Mouse (Mus musculus) kidney, embryonic 15.5 days (tissue): ENCODE results near the gene Zfp169. TPM values are rescaled to one million over a fixed set of nuclear protein-coding genes. Genes with fewer than 3 reads are reported as not detected.
A peak's percentile ranks its signal among the peaks of the same experiment; 100 is the strongest.
"Not testable (repeated sequence)": the region's sequence is repeated elsewhere in the genome, so short reads cannot be mapped to it uniquely, and the experiment has no call there.

Experiments used
- ATAC-seq: fragments of 200-750 bp; cut with Nextera tagmentation; replicated peaks from 2 replicates; pipeline ENCODE4 v1.8.0; 2017; ENCODE audit warnings: moderate TSS enrichment; ENCODE audit not compliant: low FRiP score
- H3K27ac ChIP-seq: fragments of 300-500 bp; sonication (generic); 2 replicates; pipeline ENCODE4 v1.5.1; 2015; ENCODE audit warnings: mild to moderate bottlenecking, inconsistent platforms
- H3K27me3 ChIP-seq: fragments of 300-500 bp; sonication (generic); 2 replicates; pipeline ENCODE4 v1.6.1; 2015; ENCODE audit warnings: inconsistent platforms
- H3K36me3 ChIP-seq: fragments of 300-500 bp; sonication (generic); 2 replicates; pipeline ENCODE4 v1.6.1; 2015; ENCODE audit warnings: inconsistent platforms
- H3K4me1 ChIP-seq: fragments of 300-500 bp; sonication (generic); 2 replicates; pipeline ENCODE4 v1.6.1; 2015; ENCODE audit warnings: inconsistent platforms
- H3K4me2 ChIP-seq: fragments of 300-500 bp; sonication (generic); 2 replicates; pipeline ENCODE4 v1.6.1; 2015; ENCODE audit warnings: moderate library complexity, mild to moderate bottlenecking, inconsistent platforms
- H3K4me3 ChIP-seq: fragments of 300-500 bp; sonication (generic); replicated peaks from 2 replicates; pipeline ENCODE4 v1.5.1; 2015; ENCODE audit warnings: mild to moderate bottlenecking, inconsistent platforms
- H3K9ac ChIP-seq: fragments of 300-500 bp; sonication (generic); 2 replicates; pipeline ENCODE4 v1.6.1; 2015; ENCODE audit warnings: mild to moderate bottlenecking, inconsistent platforms
- H3K9me3 ChIP-seq: fragments of 300-500 bp; sonication (generic); replicated peaks from 2 replicates; pipeline ENCODE4 v1.6.1; 2016; ENCODE audit warnings: inconsistent platforms
- WGBS: fragments of 180-500 bp; shearing (Covaris S2); methylation state at CpG from one replicate; pipeline ENCODE4 v1.1.7; 2015; ENCODE audit warnings: mixed read lengths; 5-methylcytosine and 5-hydroxymethylcytosine counted together
- polyA plus RNA-seq: library from polyadenylated mRNA; unstranded; fragments of >200 nt; fragmentation: Nextera tagmentation; extraction: Ambion mirVana; gene quantifications from 2 replicates; pipeline ENCODE4 v1.2.1, GENCODE M21; 2015

Gene Zfp169
- polyA plus RNA-seq, 1 experiment from 2014 or later, result 3.9 TPM

GRCm38 (mm10) chr13:48544867-48545266 is 31.6 kb upstream of the Zfp169 start:
- H3K4me2 ChIP-seq, result peak overlapping the region; percentile 66
- peaks cover 36% of the 10 kb centered on the region for H3K4me1 ChIP-seq
- peak overlapping the region; percentile 95 for H3K4me3 ChIP-seq
- no peaks in the 10 kb centered on the region for H3K27me3 ChIP-seq
- H3K9me3 ChIP-seq, result no peaks in the 10 kb centered on the region
- peak overlapping the region; percentile 97; the same call in 1 of the 2 replicates for H3K27ac ChIP-seq
- H3K9ac ChIP-seq, result peak overlapping the region; percentile 85
- 34% methylated on average over 4 of the region's 4 CpGs for WGBS
- 0 out of 2 replicates have a peak, but pooled peaks cover 4% of the 10 kb centered on the region for H3K36me3 ChIP-seq
- no peak for ATAC-seq

- Histone ChIP-seq H3K9me3 (no peaks in the 10 kb centered on the region), H3K4me3 (peak overlapping the region; percentile 95), H3K27ac (no peak overlapping the region), H3K27me3 (no peaks in the 10 kb centered on the region), H3K4me2 (peak overlapping the region; percentile 66), H3K4me1 (peaks cover 40% of the 10 kb centered on the region), H3K36me3 (0 out of 2 replicates have a peak, but pooled peaks cover 4% of the 10 kb centered on the region), H3K9ac (no peak overlapping the region)
- ATAC-seq, result no peak
These were observed 31.1 kb upstream of the Zfp169 start for GRCm38 (mm10) chr13:48544391-48544790.

GRCm38 (mm10) chr13:48540488-48540887 is 27.2 kb upstream of the Zfp169 start:
- 23% methylated on average over 1 of the region's 1 CpGs for WGBS
- peaks cover 43% of the 10 kb centered on the region for H3K4me1 ChIP-seq
- H3K9me3 ChIP-seq, result no peaks in the 10 kb centered on the region
- ATAC-seq, result no peak
- H3K9ac ChIP-seq, result no peak overlapping the region
- H3K27ac ChIP-seq, result no peak overlapping the region
- no peaks in the 10 kb centered on the region for H3K27me3 ChIP-seq
- H3K36me3 ChIP-seq, result peaks cover 26% of the 10 kb centered on the region
- H3K4me3 ChIP-seq, result 0 out of 2 replicates have a peak overlapping the region, but pooled peaks have one; percentile 3
- peak overlapping the region; percentile 23 for H3K4me2 ChIP-seq

- H3K4me1 ChIP-seq, result 0 out of 2 replicates have a peak, but pooled peaks cover 3% of the 10 kb centered on the region
- H3K36me3 ChIP-seq, result peaks cover 43% of the 10 kb centered on the region
- H3K9me3 ChIP-seq, result no peaks in the 10 kb centered on the region
- H3K27ac ChIP-seq, result no peak overlapping the region
- H3K9ac ChIP-seq, result no peak overlapping the region
- no peak overlapping the region for H3K4me3 ChIP-seq
- no peaks in the 10 kb centered on the region for H3K27me3 ChIP-seq
- 87% methylated on average over 5 of the region's 5 CpGs for WGBS
- 0 out of 2 replicates have a peak, but pooled peaks have one; percentile 33 for ATAC-seq
- H3K4me2 ChIP-seq, result no peak overlapping the region
These were observed 20.2 kb upstream of the Zfp169 start for GRCm38 (mm10) chr13:48533441-48533840.

GRCm38 (mm10) chr13:48531448-48531847 is 18.2 kb upstream of the Zfp169 start:
- peaks cover 29% of the 10 kb centered on the region for H3K36me3 ChIP-seq
- 0 out of 2 replicates have a peak, but pooled peaks cover 3% of the 10 kb centered on the region for H3K4me1 ChIP-seq
- H3K9me3 ChIP-seq, result no peaks in the 10 kb centered on the region
- no peak overlapping the region for H3K9ac ChIP-seq
- no peak for ATAC-seq
- H3K4me2 ChIP-seq, result no peak overlapping the region
- WGBS, result 72% methylated on average over 2 of the region's 2 CpGs
- no peak overlapping the region for H3K4me3 ChIP-seq
- H3K27ac ChIP-seq, result no peak overlapping the region
- H3K27me3 ChIP-seq, result no peaks in the 10 kb centered on the region

- 62% methylated on average over 2 of the region's 2 CpGs for WGBS
- Histone ChIP-seq H3K4me2 (no peak overlapping the region), H3K9me3 (no peaks in the 10 kb centered on the region), H3K27me3 (no peaks in the 10 kb centered on the region), H3K9ac (no peak overlapping the region), H3K4me3 (no peak overlapping the region), H3K36me3 (peaks cover 23% of the 10 kb centered on the region), H3K4me1 (0 out of 2 replicates have a peak, but pooled peaks cover 3% of the 10 kb centered on the region), H3K27ac (no peak overlapping the region)
- 0 out of 2 replicates have a peak, but pooled peaks have one; percentile 29 for ATAC-seq
These were observed 17.4 kb upstream of the Zfp169 start for GRCm38 (mm10) chr13:48530685-48531084.

- Histone ChIP-seq H3K9ac (no peak overlapping the region), H3K9me3 (no peaks in the 10 kb centered on the region), H3K4me2 (no peak overlapping the region), H3K4me3 (no peak overlapping the region), H3K27me3 (no peaks in the 10 kb centered on the region), H3K27ac (no peak overlapping the region), H3K4me1 (0 out of 2 replicates have a peak, but pooled peaks cover 3% of the 10 kb centered on the region), H3K36me3 (peaks cover 9% of the 10 kb centered on the region)
- WGBS, result 57% methylated on average over 2 of the region's 2 CpGs
- ATAC-seq, result no peak
These were observed 15.8 kb upstream of the Zfp169 start for GRCm38 (mm10) chr13:48529028-48529427.

GRCm38 (mm10) chr13:48528123-48528871 is 15.0 kb upstream of the Zfp169 start:
- 53% methylated on average over 15 of the region's 15 CpGs for WGBS
- Histone ChIP-seq H3K4me2 (no peak overlapping the region), H3K9ac (no peak overlapping the region), H3K4me1 (0 out of 2 replicates have a peak, but pooled peaks cover 3% of the 10 kb centered on the region), H3K27me3 (no peaks in the 10 kb centered on the region), H3K27ac (no peak overlapping the region), H3K36me3 (peaks cover 2% of the 10 kb centered on the region; the same call in 1 of the 2 replicates), H3K9me3 (no peaks in the 10 kb centered on the region), H3K4me3 (no peak overlapping the region)
- ATAC-seq, result peak; percentile 29; the same call in 1 of the 2 replicates

- Histone ChIP-seq H3K9ac (no peak overlapping the region), H3K4me1 (0 out of 2 replicates have a peak, but pooled peaks cover 3% of the 10 kb centered on the region), H3K36me3 (no peaks in the 10 kb centered on the region), H3K4me3 (no peak overlapping the region), H3K27me3 (no peaks in the 10 kb centered on the region), H3K9me3 (no peaks in the 10 kb centered on the region), H3K27ac (no peak overlapping the region), H3K4me2 (no peak overlapping the region)
- no peak for ATAC-seq
- WGBS, result 78% methylated on average over 5 of the region's 5 CpGs
These were observed 12.5 kb upstream of the Zfp169 start for GRCm38 (mm10) chr13:48525745-48526144.

- not testable (repeated sequence) for H3K27ac ChIP-seq, H3K9me3 ChIP-seq, H3K4me2 ChIP-seq, H3K27me3 ChIP-seq, H3K36me3 ChIP-seq, H3K9ac ChIP-seq, H3K4me3 ChIP-seq, ATAC-seq, H3K4me1 ChIP-seq
These were observed 5.9 kb upstream of the Zfp169 start for GRCm38 (mm10) chr13:48519122-48519521.

- Histone ChIP-seq H3K9me3 (no peaks in the 10 kb centered on the region), H3K36me3 (no peaks in the 10 kb centered on the region), H3K4me3 (no peak overlapping the region), H3K4me2 (no peak overlapping the region), H3K4me1 (peaks cover 7% of the 10 kb centered on the region), H3K27ac (no peak overlapping the region), H3K27me3 (no peaks in the 10 kb centered on the region), H3K9ac (no peak overlapping the region)
- 82% methylated on average over 4 of the region's 4 CpGs for WGBS
- no peak for ATAC-seq
These were observed 2.6 kb upstream of the Zfp169 start for GRCm38 (mm10) chr13:48515861-48516260.

- Histone ChIP-seq H3K9ac (no peak overlapping the region), H3K36me3 (peaks cover 25% of the 10 kb centered on the region), H3K27ac (no peak overlapping the region), H3K4me1 (peaks cover 7% of the 10 kb centered on the region), H3K9me3 (no peaks in the 10 kb centered on the region), H3K4me3 (no peak overlapping the region), H3K4me2 (no peak overlapping the region), H3K27me3 (no peaks in the 10 kb centered on the region)
- ATAC-seq, result no peak
- WGBS, result 85% methylated on average over 9 of the region's 9 CpGs
These were observed 4.6 kb downstream of the Zfp169 start for GRCm38 (mm10) chr13:48508661-48509060.
